ENCODE assay signal across 10 mouse cellular contexts in genomic region chr12:84531906-84532829, GRCm38 (mm10). TPM values are rescaled to one million over a fixed set of nuclear protein-coding genes. Genes with fewer than 3 reads are reported as not detected.
DNase-seq lines count a peak whose midpoint lies in the region; ATAC-seq lines count a peak whose summit lies in the region.
"Had no signal": no experiment of that assay in that cellular context is flagged by ENCODE, and none has a peak within 500 bp of the region (broad histone marks: within the 10 kb centered on the region; RNA-seq: fewer than 3 reads in every experiment).

No protein-coding gene starts in this region.

- H3K27me3 ChIP-seq in forebrain, embryonic 11.5 days (ENCODE audit: control insufficient read depth, insufficient read depth, low read length): no peaks in the 10 kb centered on the region
- H3K27me3 ChIP-seq in midbrain, embryonic 15.5 days (replicated peaks): no peaks in the 10 kb centered on the region
- H3K27me3 ChIP-seq: Patski; stomach, embryonic 15.5 days had no signal

- H3K4me3 ChIP-seq in forebrain, embryonic 11.5 days (ENCODE audit: low read depth, low read length): no peak overlapping the region
- no peak overlapping the region for H3K4me3 ChIP-seq in midbrain, embryonic 15.5 days
- H3K4me3 ChIP-seq: stomach, embryonic 15.5 days had no signal

- DNase-seq in embryo, embryonic 10.5 days (ENCODE audit: low spot score): peak; percentile 60
- DNase-seq in forebrain, embryonic 11.5 days (ENCODE audit: low spot score): peak; percentile 88
- peak; percentile 40 to 61 for DNase-seq in layer of hippocampus, adult 8-10 months (ENCODE audit: low spot score in 2 of 2)
- no peak for DNase-seq in adrenal gland, adult 2 months
- no peak for DNase-seq in adrenal gland, adult 18-20 months (ENCODE audit: low spot score in 2 of 2)
- no peak for DNase-seq in cerebellum, postnatal 14 days

- 11% methylated on average over 13 of the region's 13 CpGs for WGBS in forebrain, embryonic 11.5 days
- WGBS in midbrain, embryonic 15.5 days: 20% methylated on average over 13 of the region's 13 CpGs

- peak overlapping the region; percentile 95 for H3K27ac ChIP-seq in forebrain, embryonic 11.5 days (ENCODE audit: low read depth, low read length)
- peak overlapping the region; percentile 70 for H3K27ac ChIP-seq in midbrain, embryonic 15.5 days
- H3K27ac ChIP-seq: stomach, embryonic 15.5 days had no signal

- H3K36me3 ChIP-seq in forebrain, embryonic 11.5 days (ENCODE audit: control insufficient read depth, insufficient read depth, low read length): no peaks in the 10 kb centered on the region
- H3K36me3 ChIP-seq in midbrain, embryonic 15.5 days (replicated peaks): no peaks in the 10 kb centered on the region

- H3K9me3 ChIP-seq in forebrain, embryonic 11.5 days (ENCODE audit: control insufficient read depth, low read length): no peaks in the 10 kb centered on the region
- no peaks in the 10 kb centered on the region for H3K9me3 ChIP-seq in midbrain, embryonic 15.5 days
- H3K9me3 ChIP-seq: stomach, embryonic 15.5 days had no signal

- H3K9ac ChIP-seq in forebrain, embryonic 11.5 days (ENCODE audit: low read length): peak overlapping the region; percentile 39; the same call in 1 of the 2 replicates
- no peak overlapping the region for H3K9ac ChIP-seq in midbrain, embryonic 15.5 days
- H3K9ac ChIP-seq: stomach, embryonic 15.5 days had no signal

- 0 out of 2 replicates have a peak overlapping the region, but pooled peaks have one; percentile 15 for H3K4me2 ChIP-seq in forebrain, embryonic 11.5 days (ENCODE audit: low read depth, low read length, severe bottlenecking)
- no peak overlapping the region for H3K4me2 ChIP-seq in midbrain, embryonic 15.5 days
- H3K4me2 ChIP-seq: stomach, embryonic 15.5 days had no signal

- ATAC-seq in forebrain, embryonic 11.5 days (replicated peaks; ENCODE audit: low FRiP score): peak; percentile 92
- ATAC-seq in midbrain, embryonic 15.5 days (replicated peaks): peak; percentile 83
- ATAC-seq: Patski had no signal

- peaks cover 24% of the 10 kb centered on the region for H3K4me1 ChIP-seq in forebrain, embryonic 11.5 days (replicated peaks; ENCODE audit: control insufficient read depth, insufficient read depth, low read length)
- peaks cover 18% of the 10 kb centered on the region for H3K4me1 ChIP-seq in midbrain, embryonic 15.5 days
- H3K4me1 ChIP-seq: stomach, embryonic 15.5 days had no signal

RNA-seq across cellular contexts. Expression of gene Vsx2, which starts 37.4 kb away (rescaled TPM):
- polyA plus RNA-seq in forebrain, embryonic 11.5 days (2014; fragmentation: Nextera tagmentation; extraction: Ambion mirVana): not detected in 2 replicates
- under 1 TPM; 0.17 to 0.37 (median 0.24) TPM for total RNA-seq in layer of hippocampus, adult 8-10 months (2022)
- 1.5 and 1.7 TPM in 2 replicates for polyA plus RNA-seq in midbrain, embryonic 15.5 days (2015; fragmentation: Nextera tagmentation; extraction: Ambion mirVana)
- total RNA-seq in adrenal gland, adult 2 months (2021): not detected
- polyA plus RNA-seq in adrenal gland, adult 2 months (2012; rRNA removed): not detected in 2 replicates
- total RNA-seq in adrenal gland, adult 18-20 months (2021): not detected
- polyA plus RNA-seq: heart, postnatal 0 days; Patski; stomach, embryonic 15.5 days had no signal

Comparison
In these comparisons a context has a peak if more than half of its experiments do, and no peak if none do; other contexts are left out.
1. DNase-seq: peak in embryo, embryonic 10.5 days (single experiment), forebrain, embryonic 11.5 days (single experiment) and layer of hippocampus, adult 8-10 months (2 of 2); none in adrenal gland, adult 2 months (single experiment), adrenal gland, adult 18-20 months (0 of 2) and cerebellum, postnatal 14 days (0 of 2).